Mouse (Mus musculus) lung, embryonic 14.5 days (tissue): ENCODE results near the gene Dlg4. TPM values are rescaled to one million over a fixed set of nuclear protein-coding genes. Genes with fewer than 3 reads are reported as not detected.

ENCODE experiments used
- ATAC-seq: fragments of 200-750 bp; cut with Nextera tagmentation; 2 replicates; pipeline ENCODE4 v1.8.0; 2017; ENCODE audit warnings: mild to moderate bottlenecking, moderate TSS enrichment, moderate library complexity; ENCODE audit not compliant: insufficient read depth
- DNase-seq: peaks from one replicate; pipeline ENCODE4 v3.0.0-alpha.2; 2015
- H3K27ac ChIP-seq: fragments of 300-500 bp; sonication (generic); 2 replicates; pipeline ENCODE4 v1.5.1; 2014; ENCODE audit warnings: low read depth, mild to moderate bottlenecking, moderate library complexity
- H3K27me3 ChIP-seq: fragments of 300-500 bp; sonication (generic); 2 replicates; pipeline ENCODE4 v1.6.1; 2014; ENCODE audit warnings: low read length, control low read depth; ENCODE audit not compliant: insufficient read depth
- H3K36me3 ChIP-seq: fragments of 300-500 bp; sonication (generic); 2 replicates; pipeline ENCODE4 v1.6.1; 2014; ENCODE audit warnings: control low read depth; ENCODE audit not compliant: insufficient read depth
- H3K4me1 ChIP-seq: fragments of 300-500 bp; sonication (generic); 2 replicates; pipeline ENCODE4 v1.6.1; 2014; ENCODE audit warnings: antibody characterized with exemption, control low read depth; ENCODE audit not compliant: insufficient read depth
- H3K4me2 ChIP-seq: fragments of 300-500 bp; sonication (generic); 2 replicates; pipeline ENCODE4 v1.6.1; 2014; ENCODE audit warnings: mild to moderate bottlenecking
- H3K4me3 ChIP-seq: fragments of 300-500 bp; sonication (generic); 2 replicates; pipeline ENCODE4 v1.5.1; 2014; ENCODE audit warnings: low read depth, low read length
- H3K9ac ChIP-seq: fragments of 300-500 bp; sonication (generic); 2 replicates; pipeline ENCODE4 v1.6.1; 2014
- H3K9me3 ChIP-seq: fragments of 300-500 bp; sonication (generic); 2 replicates; pipeline ENCODE4 v1.6.1; 2016; ENCODE audit warnings: low read depth, low read length, control low read depth
- CTCF ChIP-seq: IDR thresholded peaks from 2 replicates; pipeline ENCODE4 v1.5.1; 2016; ENCODE audit warnings: antibody characterized with exemption, low read depth
- WGBS: fragments of 180-500 bp; shearing (Covaris S2); extraction: QIAGEN DNeasy Blood & Tissue Kit; methylation state at CpG from one replicate; pipeline ENCODE4 v1.1.7; 2014; 5-methylcytosine and 5-hydroxymethylcytosine counted together
- polyA plus RNA-seq: library from polyadenylated mRNA; unstranded; fragments of >200 nt; fragmentation: Nextera tagmentation; extraction: Ambion mirVana; gene quantifications from 2 replicates; pipeline ENCODE4 v1.2.1, GENCODE M21; 2014

Dlg4 gene
- polyA plus RNA-seq, 1 experiment from 2014 or later: 7.4 TPM

DNA sequence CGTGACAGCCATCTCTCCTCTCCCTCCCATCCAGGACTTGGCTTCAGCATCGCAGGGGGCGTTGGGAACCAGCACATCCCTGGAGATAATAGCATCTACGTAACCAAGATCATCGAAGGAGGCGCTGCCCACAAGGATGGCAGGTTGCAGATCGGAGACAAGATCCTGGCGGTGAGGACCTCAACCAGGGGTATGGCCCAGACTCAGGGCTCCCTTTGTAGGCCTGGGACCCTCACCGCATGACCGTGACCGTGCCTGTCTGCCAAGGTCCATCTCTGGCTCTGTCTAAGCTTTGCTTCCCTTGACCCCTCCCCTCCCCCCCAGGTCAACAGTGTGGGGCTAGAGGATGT, 14.6 kb downstream of the Dlg4 start:
- Histone ChIP-seq H3K4me1 (peaks cover 26% of the 10 kb centered on the region), H3K4me3 (no peak overlapping the region), H3K4me2 (no peak overlapping the region), H3K27me3 (no peaks in the 10 kb centered on the region), H3K36me3 (peaks cover 35% of the 10 kb centered on the region), H3K9me3 (no peaks in the 10 kb centered on the region), H3K27ac (no peak overlapping the region), H3K9ac (no peak overlapping the region)
- whole genome bisulfite sequencing: 96% methylated on average over 11 of the region's 11 CpGs
- ATAC-seq (no peak), DNase-seq (no peak)
- TF ChIP-seq CTCF: no peak

DNA sequence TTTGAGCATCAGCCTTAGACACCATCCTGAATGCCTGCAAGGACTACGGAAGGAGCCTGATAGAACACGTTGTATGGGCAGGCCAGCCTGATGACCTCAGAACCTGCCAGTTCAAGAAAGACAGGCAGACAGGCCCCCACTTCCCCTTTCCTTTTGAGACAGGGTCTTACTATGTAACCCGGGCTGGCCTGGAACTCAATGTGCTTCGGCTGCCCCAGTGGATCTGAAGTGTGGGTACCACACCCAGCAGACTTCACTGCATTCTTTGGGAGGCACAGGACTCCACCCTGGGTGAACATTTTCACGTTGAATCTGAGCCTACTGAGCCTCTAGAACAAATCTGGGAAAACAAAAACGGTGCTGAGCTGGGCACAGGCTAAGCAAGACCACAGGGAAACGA, 21.4 kb downstream of the Dlg4 start:
- no peaks in the 10 kb centered on the region for H3K9me3 ChIP-seq
- no peaks in the 10 kb centered on the region for H3K27me3 ChIP-seq
- no peak overlapping the region for H3K4me3 ChIP-seq
- peaks cover 50% of the 10 kb centered on the region for H3K36me3 ChIP-seq
- no peak overlapping the region for H3K9ac ChIP-seq
- WGBS: 65% methylated on average over 7 of the region's 7 CpGs
- no peak for ATAC-seq
- no peak overlapping the region for H3K27ac ChIP-seq
- no peak for TF ChIP-seq CTCF
- no peaks in the 10 kb centered on the region for H3K4me1 ChIP-seq
- DNase-seq: no peak
- H3K4me2 ChIP-seq: no peak overlapping the region

DNA sequence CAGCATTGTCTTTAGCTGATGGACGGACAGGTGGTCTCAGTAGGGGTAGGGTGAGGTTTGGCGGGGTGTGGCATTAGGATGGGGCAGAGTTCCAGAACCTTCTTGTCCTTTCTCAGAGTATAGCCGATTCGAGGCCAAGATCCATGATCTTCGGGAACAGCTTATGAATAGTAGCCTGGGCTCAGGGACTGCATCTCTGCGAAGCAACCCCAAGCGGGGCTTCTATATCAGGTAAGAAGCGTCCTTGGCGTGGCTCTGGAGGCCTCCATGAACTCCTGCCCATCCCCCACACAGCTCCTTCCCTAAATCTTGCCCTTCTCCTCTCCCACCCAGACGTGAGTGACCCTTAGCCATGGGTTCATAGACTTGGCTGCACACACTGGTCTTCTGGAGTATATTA, 22.9 kb downstream of the Dlg4 start:
- Histone ChIP-seq H3K4me2 (no peak overlapping the region), H3K27me3 (no peaks in the 10 kb centered on the region), H3K36me3 (peaks cover 52% of the 10 kb centered on the region), H3K9ac (no peak overlapping the region), H3K4me3 (no peak overlapping the region), H3K27ac (no peak overlapping the region), H3K4me1 (no peaks in the 10 kb centered on the region), H3K9me3 (no peaks in the 10 kb centered on the region)
- WGBS: 90% methylated on average over 10 of the region's 10 CpGs
- ATAC-seq (no peak), DNase-seq (no peak)
- TF ChIP-seq CTCF: no peak

DNA sequence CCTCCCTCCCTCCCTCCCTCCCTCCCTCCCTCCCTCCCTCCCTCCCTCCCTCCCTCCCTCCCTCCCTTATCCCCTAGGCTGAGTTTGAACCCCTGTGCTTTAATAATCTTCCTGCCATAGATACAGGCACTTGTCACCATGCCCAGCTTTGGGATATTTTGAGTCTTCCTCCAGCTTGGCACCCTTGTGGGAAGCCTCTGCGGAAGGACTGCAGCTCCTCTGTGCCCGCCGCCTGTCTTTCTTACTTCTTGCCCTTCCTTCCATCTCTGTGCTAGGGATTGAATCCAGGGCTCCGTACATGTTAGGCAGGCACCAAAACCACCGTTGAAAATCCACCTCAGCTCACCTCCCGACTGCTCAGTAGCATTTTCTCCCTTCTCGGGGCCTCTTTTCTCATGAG, 23.4 kb downstream of the Dlg4 start:
- Histone ChIP-seq H3K36me3 (peaks cover 52% of the 10 kb centered on the region), H3K4me1 (no peaks in the 10 kb centered on the region), H3K27ac (no peak overlapping the region), H3K9ac (no peak overlapping the region), H3K27me3 (no peaks in the 10 kb centered on the region), H3K4me3 (no peak overlapping the region), H3K9me3 (no peaks in the 10 kb centered on the region), H3K4me2 (no peak overlapping the region)
- 83% methylated on average over 7 of the region's 7 CpGs for WGBS
- no peak for TF ChIP-seq CTCF
- DNase-seq (no peak), ATAC-seq (no peak)

DNA sequence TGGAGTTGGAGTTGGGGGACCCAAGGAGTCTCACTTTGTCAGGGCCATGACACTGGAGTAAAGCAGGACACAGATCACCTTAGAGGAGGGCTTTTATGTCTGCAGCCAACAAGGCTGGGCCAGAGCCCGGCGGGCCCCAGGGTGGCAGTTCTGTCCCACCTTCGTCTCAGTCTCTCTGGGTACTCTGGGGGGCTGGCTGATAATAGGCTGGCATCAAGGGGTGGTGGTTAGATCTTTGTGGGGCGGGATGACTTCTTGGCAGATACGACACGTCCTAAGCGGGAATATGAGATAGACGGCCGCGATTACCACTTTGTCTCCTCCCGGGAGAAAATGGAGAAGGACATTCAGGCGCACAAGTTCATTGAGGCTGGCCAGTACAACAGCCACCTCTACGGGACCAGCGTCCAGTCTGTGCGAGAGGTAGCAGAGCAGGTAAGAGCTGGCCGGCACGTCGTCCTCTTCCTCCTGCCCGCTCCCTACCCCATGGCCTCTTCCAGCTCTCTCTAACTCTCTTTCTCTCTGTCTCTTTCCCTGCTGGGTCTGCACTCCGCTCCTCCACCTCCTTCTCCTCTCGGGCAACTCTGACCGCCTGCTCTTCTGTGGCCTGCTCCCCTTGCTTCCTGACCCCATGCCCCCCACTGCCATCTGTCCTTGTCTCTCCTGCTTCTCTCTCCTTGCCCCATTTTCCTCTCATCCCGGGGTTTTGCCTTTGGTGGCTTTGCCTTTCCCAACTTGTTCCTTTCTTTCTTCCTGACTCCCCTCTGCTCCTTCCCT, 25.8 kb downstream of the Dlg4 start:
- DNase-seq: no peak
- Histone ChIP-seq H3K9ac (no peak overlapping the region), H3K4me2 (no peak overlapping the region), H3K4me3 (no peak overlapping the region), H3K9me3 (no peaks in the 10 kb centered on the region), H3K36me3 (peaks cover 48% of the 10 kb centered on the region), H3K27me3 (no peaks in the 10 kb centered on the region), H3K4me1 (no peaks in the 10 kb centered on the region), H3K27ac (no peak overlapping the region)
- 84% methylated on average over 23 of the region's 23 CpGs for WGBS
- TF ChIP-seq CTCF: no peak
- no peak for ATAC-seq

DNA sequence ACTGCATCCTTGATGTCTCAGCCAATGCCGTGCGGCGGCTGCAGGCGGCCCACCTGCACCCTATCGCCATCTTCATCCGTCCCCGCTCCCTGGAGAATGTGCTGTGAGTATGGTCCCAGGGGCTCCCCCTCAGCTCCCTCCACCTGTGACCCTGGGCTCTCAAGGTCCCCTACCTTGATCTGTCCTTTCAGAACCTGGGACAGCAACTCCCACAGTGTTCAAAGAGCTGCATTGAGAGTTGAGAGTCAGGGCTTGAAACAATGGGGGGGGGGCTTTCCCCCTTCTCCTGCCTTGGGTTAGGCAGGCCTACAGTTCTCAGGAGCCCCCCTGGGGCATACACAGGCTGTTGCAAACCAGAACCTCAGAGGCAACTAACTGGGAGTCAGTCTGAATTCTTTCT, 26.9 kb downstream of the Dlg4 start:
- WGBS: 86% methylated on average over 7 of the region's 7 CpGs
- Histone ChIP-seq H3K9me3 (no peaks in the 10 kb centered on the region), H3K27me3 (no peaks in the 10 kb centered on the region), H3K4me3 (no peak overlapping the region), H3K9ac (no peak overlapping the region), H3K4me2 (no peak overlapping the region), H3K27ac (no peak overlapping the region), H3K4me1 (no peaks in the 10 kb centered on the region), H3K36me3 (peaks cover 48% of the 10 kb centered on the region)
- TF ChIP-seq CTCF: no peak
- DNase-seq (no peak), ATAC-seq (no peak)

DNA sequence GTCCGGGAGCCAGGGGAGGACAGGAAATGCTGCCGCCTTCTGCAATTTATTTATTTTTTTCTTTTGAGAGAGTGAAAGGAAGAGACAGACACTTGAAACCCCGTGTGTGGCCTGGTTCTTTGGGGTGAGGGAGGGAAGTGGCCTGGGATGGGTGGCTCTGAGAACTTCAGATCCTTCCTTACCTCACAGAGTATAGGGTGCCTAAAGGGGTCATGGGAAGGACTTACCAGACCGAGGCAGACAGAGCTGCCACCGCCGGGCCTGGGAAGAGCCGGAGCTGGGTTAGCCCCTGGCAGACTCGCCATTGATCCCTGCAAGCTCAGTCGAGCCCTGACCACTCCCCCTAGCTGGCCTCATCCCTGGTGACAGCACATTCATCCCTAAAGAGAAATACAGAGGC, 28.7 kb downstream of the Dlg4 start:
- no peaks in the 10 kb centered on the region for H3K27me3 ChIP-seq
- TF ChIP-seq CTCF: no peak
- no peak overlapping the region for H3K27ac ChIP-seq
- WGBS: 16% methylated on average over 9 of the region's 9 CpGs
- H3K36me3 ChIP-seq: peaks cover 36% of the 10 kb centered on the region
- no peak overlapping the region for H3K9ac ChIP-seq
- no peak overlapping the region for H3K4me2 ChIP-seq
- ATAC-seq (peak; percentile 36; the same call in 1 of the 2 replicates), DNase-seq (peak; percentile 29)
- no peak overlapping the region for H3K4me3 ChIP-seq
- no peaks in the 10 kb centered on the region for H3K4me1 ChIP-seq
- H3K9me3 ChIP-seq: no peaks in the 10 kb centered on the region
